Mouse (Mus musculus): ENCODE data around the gene Gm128. TPM values are rescaled to one million over a fixed set of nuclear protein-coding genes. Genes with fewer than 3 reads are reported as not detected.

The Gm128 gene
- 0.95 and 1.0 TPM in 2 replicates for polyA plus RNA-seq (2014; fragmentation: Nextera tagmentation; extraction: Ambion mirVana)

DNA sequence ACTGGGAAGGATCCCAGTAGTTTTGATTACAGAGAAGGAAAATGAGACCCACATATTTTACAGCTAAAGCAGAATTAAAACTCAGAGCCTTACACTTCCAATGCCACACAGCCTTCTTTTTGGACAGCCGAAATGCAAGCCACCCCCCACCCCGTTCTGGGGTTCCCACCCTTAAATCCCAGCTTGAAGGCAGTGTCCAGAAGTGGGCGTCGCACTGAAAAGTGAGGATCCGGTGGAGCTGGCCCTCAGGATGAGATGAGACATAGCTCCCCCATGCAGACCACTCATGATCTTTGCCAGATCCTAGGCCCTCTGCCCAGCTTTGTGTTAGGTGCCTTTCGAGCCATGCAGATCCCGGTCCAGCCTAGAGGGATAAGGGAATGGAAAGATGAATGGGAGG lies at the start of gene Gm128:
Gm128 (minus strand) TSS at position 101 of the 400 bp plus-strand sequence.
- Histone ChIP-seq H3K27ac (ENCODE audit: low read depth, low read length) (no peak within 1 kb of the TSS), H3K27me3 (replicated peaks; ENCODE audit: control insufficient read depth, insufficient read depth, low read length) (no peaks in the 10 kb centered on the region), H3K9me3 (ENCODE audit: control insufficient read depth, low read length) (no peaks in the 10 kb centered on the region), H3K9ac (ENCODE audit: low read depth, low read length) (peak within 1 kb of the TSS; percentile 5; the same call in 1 of the 2 replicates), H3K4me2 (peak within 1 kb of the TSS; percentile 54), H3K36me3 (ENCODE audit: control insufficient read depth, insufficient read depth, low read length) (peaks cover 14% of the 10 kb centered on the region), H3K4me3 (ENCODE audit: low read depth, low read length) (no peak within 1 kb of the TSS; the same call in 1 of the 2 replicates), H3K4me1 (replicated peaks; ENCODE audit: control insufficient read depth, insufficient read depth, low read length) (0 out of 2 replicates have a peak, but pooled peaks cover 7% of the 10 kb centered on the region)
- DNase-seq (ENCODE audit: low spot score) (no peak), ATAC-seq (replicated peaks; ENCODE audit: low FRiP score) (no peak)
- WGBS, result 74% methylated on average over 7 of the region's 7 CpGs

DNA sequence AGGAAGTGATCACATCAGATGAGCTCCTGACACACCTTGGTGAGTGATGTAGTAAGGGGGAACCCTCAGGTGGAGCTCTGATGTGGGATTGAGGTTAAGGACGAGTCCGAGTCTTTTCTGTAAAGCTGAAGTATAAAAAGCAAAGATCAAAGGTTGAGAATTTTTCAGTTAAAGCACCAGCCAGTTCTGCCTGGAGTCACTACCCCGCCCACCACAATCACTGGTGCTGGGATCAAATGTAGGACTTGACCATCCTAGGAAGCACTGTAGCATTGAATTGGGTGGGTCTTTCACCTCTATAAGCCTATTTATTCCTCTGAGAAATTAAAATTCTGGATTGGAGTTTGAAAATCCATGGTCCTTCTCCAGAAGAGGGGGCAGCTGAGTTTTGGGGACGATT lies 49.6 kb upstream of the Gm128 start:
- Histone ChIP-seq H3K27ac (ENCODE audit: low read depth, low read length) (no peak overlapping the region), H3K9me3 (ENCODE audit: control insufficient read depth, low read length) (no peaks in the 10 kb centered on the region), H3K4me3 (ENCODE audit: low read depth, low read length) (no peak overlapping the region), H3K27me3 (replicated peaks; ENCODE audit: control insufficient read depth, insufficient read depth, low read length) (no peaks in the 10 kb centered on the region), H3K4me1 (replicated peaks; ENCODE audit: control insufficient read depth, insufficient read depth, low read length) (peaks cover 12% of the 10 kb centered on the region), H3K4me2 (no peak overlapping the region), H3K36me3 (ENCODE audit: control insufficient read depth, insufficient read depth, low read length) (peaks cover 20% of the 10 kb centered on the region), H3K9ac (ENCODE audit: low read depth, low read length) (no peak overlapping the region)
- ATAC-seq (replicated peaks; ENCODE audit: low FRiP score), result no peak
- DNase-seq (ENCODE audit: low spot score), result no peak
- 70% methylated on average over 4 of the region's 4 CpGs for WGBS

DNA sequence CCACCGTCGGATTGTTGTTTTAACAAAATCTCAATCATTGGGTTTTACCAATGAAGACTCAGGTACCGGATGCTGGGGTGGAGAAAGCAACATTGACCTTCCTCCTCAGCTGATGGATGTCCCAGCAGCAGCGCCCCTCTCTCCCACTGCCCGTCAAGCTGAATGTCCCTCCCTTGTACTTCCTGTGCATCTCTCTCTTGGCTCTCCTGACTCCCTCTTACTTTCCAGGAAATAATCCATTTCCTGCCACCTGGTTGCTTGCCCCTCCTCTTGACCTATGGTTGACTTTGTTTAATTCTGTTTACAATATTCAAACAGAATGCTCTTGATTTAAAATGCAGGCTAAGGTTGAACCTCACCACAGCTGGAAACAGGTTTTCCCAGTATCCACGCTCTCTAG lies 48.8 kb upstream of the Gm128 start:
- 77% methylated on average over 6 of the region's 6 CpGs for WGBS
- H3K9ac ChIP-seq (ENCODE audit: low read depth, low read length), result no peak overlapping the region
- DNase-seq (ENCODE audit: low spot score) (no peak), ATAC-seq (replicated peaks; ENCODE audit: low FRiP score) (no peak)
- no peaks in the 10 kb centered on the region for H3K27me3 ChIP-seq (replicated peaks; ENCODE audit: control insufficient read depth, insufficient read depth, low read length)
- H3K36me3 ChIP-seq (ENCODE audit: control insufficient read depth, insufficient read depth, low read length), result peaks cover 17% of the 10 kb centered on the region
- H3K4me3 ChIP-seq (ENCODE audit: low read depth, low read length), result no peak overlapping the region
- no peaks in the 10 kb centered on the region for H3K9me3 ChIP-seq (ENCODE audit: control insufficient read depth, low read length)
- H3K4me2 ChIP-seq, result no peak overlapping the region
- H3K4me1 ChIP-seq (replicated peaks; ENCODE audit: control insufficient read depth, insufficient read depth, low read length), result peaks cover 11% of the 10 kb centered on the region
- no peak overlapping the region for H3K27ac ChIP-seq (ENCODE audit: low read depth, low read length)

DNA sequence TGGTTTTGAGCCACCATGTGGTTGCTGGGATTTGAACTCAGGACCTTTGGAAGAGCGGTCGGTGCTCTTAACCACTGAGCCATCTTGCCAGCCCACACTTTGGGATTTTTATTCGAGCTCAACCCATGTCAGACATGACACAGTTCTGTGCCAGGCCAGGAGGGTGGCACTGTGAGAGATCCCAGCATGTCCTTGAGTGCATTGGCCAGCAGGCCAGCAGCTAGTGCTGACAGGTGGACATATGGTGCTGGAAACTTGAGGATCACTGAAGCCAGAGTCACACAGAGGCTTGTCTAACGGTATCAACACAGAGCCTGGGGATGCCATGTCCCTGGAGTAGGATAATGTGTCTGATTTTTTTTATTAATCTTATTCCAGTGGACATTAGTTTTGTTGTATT lies 48.0 kb upstream of the Gm128 start:
- peaks cover 12% of the 10 kb centered on the region for H3K4me1 ChIP-seq (replicated peaks; ENCODE audit: control insufficient read depth, insufficient read depth, low read length)
- DNase-seq (ENCODE audit: low spot score) (no peak), ATAC-seq (replicated peaks; ENCODE audit: low FRiP score) (no peak)
- no peaks in the 10 kb centered on the region for H3K9me3 ChIP-seq (ENCODE audit: control insufficient read depth, low read length)
- H3K9ac ChIP-seq (ENCODE audit: low read depth, low read length), result no peak overlapping the region
- H3K4me2 ChIP-seq, result no peak overlapping the region
- no peaks in the 10 kb centered on the region for H3K27me3 ChIP-seq (replicated peaks; ENCODE audit: control insufficient read depth, insufficient read depth, low read length)
- no peak overlapping the region for H3K4me3 ChIP-seq (ENCODE audit: low read depth, low read length)
- H3K27ac ChIP-seq (ENCODE audit: low read depth, low read length), result no peak overlapping the region
- H3K36me3 ChIP-seq (ENCODE audit: control insufficient read depth, insufficient read depth, low read length), result peaks cover 14% of the 10 kb centered on the region
- WGBS, result 84% methylated on average over 4 of the region's 4 CpGs

DNA sequence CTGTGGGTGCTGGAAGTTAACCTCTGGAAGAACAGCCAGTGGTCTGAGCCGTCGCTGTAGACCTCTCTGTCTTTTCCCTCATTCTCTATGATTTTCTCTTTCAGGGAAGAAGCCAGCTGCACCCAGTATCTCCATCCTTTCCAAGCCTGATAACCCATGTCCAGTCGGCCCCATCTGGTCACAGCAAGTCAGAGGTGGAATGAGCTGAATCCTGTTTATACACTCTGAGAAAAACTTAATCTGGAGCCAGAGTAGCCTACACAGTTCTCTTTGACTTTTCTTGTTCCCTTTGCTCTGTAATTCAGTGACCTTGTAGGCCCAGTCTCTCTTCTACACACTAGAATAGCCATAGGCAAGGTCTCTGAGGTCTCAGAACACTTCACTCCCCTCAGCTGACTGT lies 46.1 kb upstream of the Gm128 start:
- Histone ChIP-seq H3K4me1 (replicated peaks; ENCODE audit: control insufficient read depth, insufficient read depth, low read length) (peaks cover 18% of the 10 kb centered on the region), H3K27me3 (replicated peaks; ENCODE audit: control insufficient read depth, insufficient read depth, low read length) (no peaks in the 10 kb centered on the region), H3K36me3 (ENCODE audit: control insufficient read depth, insufficient read depth, low read length) (peaks cover 14% of the 10 kb centered on the region), H3K9ac (ENCODE audit: low read depth, low read length) (no peak overlapping the region), H3K4me3 (ENCODE audit: low read depth, low read length) (no peak overlapping the region), H3K9me3 (ENCODE audit: control insufficient read depth, low read length) (no peaks in the 10 kb centered on the region), H3K4me2 (no peak overlapping the region), H3K27ac (ENCODE audit: low read depth, low read length) (no peak overlapping the region)
- no peak for ATAC-seq (replicated peaks; ENCODE audit: low FRiP score)
- 75% methylated on average over 3 of the region's 3 CpGs for WGBS
- no peak for DNase-seq (ENCODE audit: low spot score)

DNA sequence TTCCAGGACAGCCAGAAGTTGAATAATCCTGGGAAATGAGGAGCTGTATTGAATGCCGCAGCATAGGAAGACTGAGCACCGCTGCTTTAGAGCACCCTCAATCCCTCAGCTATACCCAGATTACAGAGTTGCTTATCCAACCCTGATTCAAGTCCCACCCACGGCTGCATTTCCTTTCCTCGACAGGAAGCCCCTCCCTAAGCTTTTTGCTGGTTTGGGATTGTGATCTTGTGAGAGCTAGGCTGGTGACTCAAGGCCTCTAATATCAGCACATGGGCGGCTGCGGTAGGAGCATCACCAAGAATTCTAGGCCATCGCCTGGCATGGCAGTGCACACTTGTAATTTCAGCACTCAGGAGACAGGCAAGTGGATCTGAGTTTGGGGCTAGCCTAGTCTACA lies 45.1 kb upstream of the Gm128 start:
- Histone ChIP-seq H3K27ac (ENCODE audit: low read depth, low read length) (no peak overlapping the region), H3K4me2 (no peak overlapping the region), H3K4me3 (ENCODE audit: low read depth, low read length) (no peak overlapping the region), H3K36me3 (ENCODE audit: control insufficient read depth, insufficient read depth, low read length) (peaks cover 9% of the 10 kb centered on the region), H3K9ac (ENCODE audit: low read depth, low read length) (no peak overlapping the region), H3K9me3 (ENCODE audit: control insufficient read depth, low read length) (no peaks in the 10 kb centered on the region), H3K4me1 (replicated peaks; ENCODE audit: control insufficient read depth, insufficient read depth, low read length) (peaks cover 18% of the 10 kb centered on the region), H3K27me3 (replicated peaks; ENCODE audit: control insufficient read depth, insufficient read depth, low read length) (no peaks in the 10 kb centered on the region)
- no peak for DNase-seq (ENCODE audit: low spot score)
- 59% methylated on average over 7 of the region's 7 CpGs for WGBS
- ATAC-seq (replicated peaks; ENCODE audit: low FRiP score), result no peak

DNA sequence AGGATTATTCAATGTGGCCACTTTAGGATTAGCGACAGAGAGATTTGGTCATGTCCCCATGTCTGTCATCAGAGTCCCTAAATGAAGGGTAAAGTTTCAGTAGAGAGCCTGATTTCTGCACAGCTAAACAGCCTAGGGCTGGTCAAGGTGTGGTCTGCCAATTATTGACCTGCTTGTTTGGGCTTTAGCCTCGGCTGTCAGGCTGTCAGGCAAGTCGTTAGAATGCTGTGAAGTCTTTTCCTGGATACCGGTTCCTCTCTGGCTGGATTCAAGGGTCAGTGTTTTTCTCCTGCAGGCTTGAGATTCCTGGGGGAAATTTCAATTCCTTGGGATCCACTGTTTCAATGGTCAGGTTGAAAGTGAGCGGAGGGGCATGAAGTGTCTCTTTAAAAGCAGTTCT lies 44.6 kb upstream of the Gm128 start:
- Histone ChIP-seq H3K27me3 (replicated peaks; ENCODE audit: control insufficient read depth, insufficient read depth, low read length) (no peaks in the 10 kb centered on the region), H3K9ac (ENCODE audit: low read depth, low read length) (no peak overlapping the region), H3K9me3 (ENCODE audit: control insufficient read depth, low read length) (no peaks in the 10 kb centered on the region), H3K4me1 (replicated peaks; ENCODE audit: control insufficient read depth, insufficient read depth, low read length) (peaks cover 18% of the 10 kb centered on the region), H3K36me3 (ENCODE audit: control insufficient read depth, insufficient read depth, low read length) (peaks cover 9% of the 10 kb centered on the region), H3K4me3 (ENCODE audit: low read depth, low read length) (no peak overlapping the region), H3K4me2 (no peak overlapping the region), H3K27ac (ENCODE audit: low read depth, low read length) (no peak overlapping the region)
- DNase-seq (ENCODE audit: low spot score) (no peak), ATAC-seq (replicated peaks; ENCODE audit: low FRiP score) (no peak)
- WGBS, result 56% methylated on average over 5 of the region's 5 CpGs

DNA sequence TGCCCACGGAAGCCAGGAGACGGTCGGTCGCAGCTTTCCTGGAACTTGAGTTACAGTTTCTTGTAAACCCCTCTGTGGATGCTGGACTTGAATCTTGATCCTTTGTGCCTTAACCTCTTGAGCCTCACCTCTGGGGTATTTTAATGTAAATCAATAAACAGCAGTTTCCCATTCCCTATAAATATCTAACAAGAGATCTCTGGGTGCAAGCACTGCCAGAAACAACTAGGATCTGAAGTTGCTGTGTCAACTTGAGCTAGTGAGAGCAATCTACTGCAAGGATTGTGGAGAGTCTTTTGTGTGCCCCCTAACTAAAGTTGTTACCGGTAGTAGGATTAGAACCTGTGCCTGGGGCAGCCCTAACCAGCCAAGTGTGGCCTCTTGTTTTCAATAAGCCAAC lies 44.0 kb upstream of the Gm128 start:
- WGBS, result 92% methylated on average over 5 of the region's 5 CpGs
- no peak for DNase-seq (ENCODE audit: low spot score)
- Histone ChIP-seq H3K4me3 (ENCODE audit: low read depth, low read length) (no peak overlapping the region), H3K4me2 (no peak overlapping the region; the same call in 1 of the 2 replicates), H3K4me1 (replicated peaks; ENCODE audit: control insufficient read depth, insufficient read depth, low read length) (peaks cover 20% of the 10 kb centered on the region), H3K36me3 (ENCODE audit: control insufficient read depth, insufficient read depth, low read length) (peaks cover 7% of the 10 kb centered on the region), H3K9ac (ENCODE audit: low read depth, low read length) (no peak overlapping the region), H3K9me3 (ENCODE audit: control insufficient read depth, low read length) (no peaks in the 10 kb centered on the region), H3K27ac (ENCODE audit: low read depth, low read length) (no peak overlapping the region), H3K27me3 (replicated peaks; ENCODE audit: control insufficient read depth, insufficient read depth, low read length) (no peaks in the 10 kb centered on the region)
- no peak for ATAC-seq (replicated peaks; ENCODE audit: low FRiP score)

DNA sequence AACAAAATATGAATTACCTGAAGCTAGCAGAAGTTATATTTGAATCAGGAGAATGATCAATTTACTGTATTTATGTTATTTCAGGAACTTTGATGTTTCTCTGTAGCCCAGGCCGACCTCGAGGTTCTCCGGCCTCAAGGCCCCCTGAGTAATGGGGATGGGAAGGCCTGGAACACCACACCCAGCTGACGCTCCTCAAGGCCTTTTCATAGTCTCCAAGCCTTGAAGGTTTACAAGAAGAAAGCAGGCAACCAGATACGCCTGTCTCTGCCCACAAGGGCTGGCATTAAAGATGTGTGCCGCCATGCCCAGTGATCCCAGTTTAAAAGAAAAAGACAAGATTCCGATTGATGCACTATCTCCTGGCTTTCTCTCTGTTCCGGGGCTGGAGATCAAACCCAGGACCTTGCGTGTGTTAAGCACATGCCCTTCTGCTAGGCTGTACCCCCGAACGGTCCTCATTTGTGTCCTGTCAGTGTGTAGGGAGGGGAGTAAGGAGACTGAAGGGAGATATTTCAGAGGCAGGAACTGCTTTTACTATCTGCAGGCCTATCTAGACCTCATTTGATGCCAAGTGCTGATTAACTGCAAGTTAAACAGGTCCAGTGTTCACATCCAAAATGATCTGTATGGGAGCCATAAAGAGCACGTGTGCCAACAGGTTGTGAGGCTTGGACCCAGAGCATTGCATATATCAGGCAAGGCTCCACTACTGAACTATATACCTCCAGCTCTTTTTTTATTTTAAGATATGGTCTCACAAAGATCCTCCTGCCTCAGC lies 43.3 kb upstream of the Gm128 start:
- no peaks in the 10 kb centered on the region for H3K9me3 ChIP-seq (ENCODE audit: control insufficient read depth, low read length)
- H3K4me1 ChIP-seq (replicated peaks; ENCODE audit: control insufficient read depth, insufficient read depth, low read length), result peaks cover 22% of the 10 kb centered on the region
- no peaks in the 10 kb centered on the region for H3K27me3 ChIP-seq (replicated peaks; ENCODE audit: control insufficient read depth, insufficient read depth, low read length)
- DNase-seq (ENCODE audit: low spot score), result no peak
- H3K4me3 ChIP-seq (ENCODE audit: low read depth, low read length), result peak overlapping the region; percentile 82
- peak overlapping the region; percentile 90; the same call in 1 of the 2 replicates for H3K9ac ChIP-seq (ENCODE audit: low read depth, low read length)
- peaks cover 7% of the 10 kb centered on the region for H3K36me3 ChIP-seq (ENCODE audit: control insufficient read depth, insufficient read depth, low read length)
- ATAC-seq (replicated peaks; ENCODE audit: low FRiP score), result no peak
- WGBS, result 87% methylated on average over 12 of the region's 12 CpGs
- no peak overlapping the region for H3K27ac ChIP-seq (ENCODE audit: low read depth, low read length)
- H3K4me2 ChIP-seq, result peak overlapping the region; percentile 93
